Mouse (Mus musculus): Measurements from ENCODE around the gene Arsg. TPM values are rescaled to one million over a fixed set of nuclear protein-coding genes. Genes with fewer than 3 reads are reported as not detected.
A peak's percentile ranks its signal among the peaks of the same experiment; 100 is the strongest.

The Arsg gene
- polyA plus RNA-seq, 1 experiment, result 26.8 TPM

- no peak for TF ChIP-seq POLR2A (IDR thresholded peaks at IDR 0.05; ENCODE audit: extremely low read depth, insufficient read depth, low read length)
- TF ChIP-seq CTCF (IDR thresholded peaks at IDR 0.05; ENCODE audit: extremely low read depth, insufficient read depth, low read length), result no peak
- Histone ChIP-seq H3K4me1 (ENCODE audit: control insufficient read depth, insufficient read depth, low read length) (no peaks in the 10 kb centered on the region), H3K27ac (ENCODE audit: insufficient read depth, low read length) (no peak overlapping the region), H3K4me3 (ENCODE audit: insufficient read depth, low read length) (peak overlapping the region; percentile 23; the same call in 1 of the 2 replicates)
Measured at GRCm38 (mm10) chr11:109440641-109441040, 32.5 kb upstream of the Arsg start.

- no peak overlapping the region for H3K27ac ChIP-seq (ENCODE audit: insufficient read depth, low read length)
- TF ChIP-seq POLR2A (IDR thresholded peaks at IDR 0.05; ENCODE audit: extremely low read depth, insufficient read depth, low read length) (no peak), CTCF (IDR thresholded peaks at IDR 0.05; ENCODE audit: extremely low read depth, insufficient read depth, low read length) (peak; percentile 65)
- no peaks in the 10 kb centered on the region for H3K4me1 ChIP-seq (ENCODE audit: control insufficient read depth, insufficient read depth, low read length)
- H3K4me3 ChIP-seq (ENCODE audit: insufficient read depth, low read length), result no peak overlapping the region
Measured at GRCm38 (mm10) chr11:109441119-109441518, 32.1 kb upstream of the Arsg start.

DNA sequence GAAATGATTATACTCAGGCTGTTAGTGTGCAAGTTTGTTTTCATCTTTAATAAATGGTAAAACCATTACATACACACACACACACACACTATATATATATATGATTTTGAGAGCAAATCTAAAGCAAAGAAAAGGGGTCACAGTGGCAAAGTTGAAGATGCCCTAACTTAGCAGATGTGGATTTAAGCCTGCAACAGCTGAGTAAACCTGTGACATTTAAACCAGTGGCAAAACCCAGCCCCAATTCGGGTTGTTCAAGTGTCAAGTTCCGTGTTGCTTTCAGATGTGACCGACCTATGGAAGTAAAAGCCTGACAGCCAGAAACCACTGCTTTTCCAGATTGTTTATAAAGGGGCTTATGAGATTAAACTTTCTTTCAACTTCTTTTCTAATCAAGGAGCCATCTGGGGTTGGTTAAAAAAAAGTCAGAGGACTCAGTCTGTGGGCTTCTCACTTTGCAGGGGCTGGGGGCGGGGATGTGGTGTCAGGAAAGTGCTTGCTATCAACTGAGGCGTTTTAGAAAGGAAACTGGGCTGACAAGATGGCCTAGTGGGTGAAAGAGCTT is 30.9 kb upstream of the Arsg start:
- Histone ChIP-seq H3K4me3 (ENCODE audit: insufficient read depth, low read length) (no peak overlapping the region), H3K4me1 (ENCODE audit: control insufficient read depth, insufficient read depth, low read length) (no peaks in the 10 kb centered on the region), H3K27ac (ENCODE audit: insufficient read depth, low read length) (no peak overlapping the region)
- TF ChIP-seq CTCF (IDR thresholded peaks at IDR 0.05; ENCODE audit: extremely low read depth, insufficient read depth, low read length) (no peak), POLR2A (IDR thresholded peaks at IDR 0.05; ENCODE audit: extremely low read depth, insufficient read depth, low read length) (no peak)

GRCm38 (mm10) chr11:109443468-109444263 is 29.5 kb upstream of the Arsg start:
- no peak overlapping the region for H3K4me3 ChIP-seq (ENCODE audit: insufficient read depth, low read length)
- H3K27ac ChIP-seq (ENCODE audit: insufficient read depth, low read length), result no peak overlapping the region
- no peak for TF ChIP-seq POLR2A (IDR thresholded peaks at IDR 0.05; ENCODE audit: extremely low read depth, insufficient read depth, low read length)
- TF ChIP-seq CTCF (IDR thresholded peaks at IDR 0.05; ENCODE audit: extremely low read depth, insufficient read depth, low read length), result no peak
- no peaks in the 10 kb centered on the region for H3K4me1 ChIP-seq (ENCODE audit: control insufficient read depth, insufficient read depth, low read length)

DNA sequence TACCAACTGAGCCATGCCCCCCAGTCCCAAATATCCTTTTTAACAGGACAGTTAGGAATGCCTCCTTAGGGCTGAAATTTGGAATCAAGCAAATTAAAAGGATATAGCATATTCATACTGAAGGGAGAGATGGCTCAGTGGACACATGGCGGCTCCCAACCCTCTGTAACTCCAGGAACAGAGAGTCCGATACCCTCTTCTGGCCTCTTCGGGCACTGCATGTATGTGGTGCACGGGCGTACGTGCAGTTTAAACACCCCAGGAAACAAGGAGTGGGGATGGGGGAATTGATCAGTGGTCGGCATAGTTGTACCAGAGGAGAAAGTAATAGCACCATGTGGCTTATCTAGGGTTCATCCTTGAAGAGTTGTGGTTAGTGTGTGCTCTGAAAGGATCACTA is 28.6 kb upstream of the Arsg start:
- TF ChIP-seq CTCF (IDR thresholded peaks at IDR 0.05; ENCODE audit: extremely low read depth, insufficient read depth, low read length) (0 out of 2 replicates have a peak, but pooled peaks have one; percentile 10), POLR2A (IDR thresholded peaks at IDR 0.05; ENCODE audit: extremely low read depth, insufficient read depth, low read length) (no peak)

GRCm38 (mm10) chr11:109445438-109446035 is 27.6 kb upstream of the Arsg start:
- Histone ChIP-seq H3K27ac (ENCODE audit: insufficient read depth, low read length) (no peak overlapping the region), H3K4me3 (ENCODE audit: insufficient read depth, low read length) (no peak overlapping the region), H3K4me1 (ENCODE audit: control insufficient read depth, insufficient read depth, low read length) (no peaks in the 10 kb centered on the region)
- peak; percentile 78 for TF ChIP-seq CTCF (IDR thresholded peaks at IDR 0.05; ENCODE audit: extremely low read depth, insufficient read depth, low read length)
- no peak for TF ChIP-seq POLR2A (IDR thresholded peaks at IDR 0.05; ENCODE audit: extremely low read depth, insufficient read depth, low read length)

More for the DNA sequence above, 28.6 kb upstream of the Arsg start:
- no peaks in the 10 kb centered on the region for H3K4me1 ChIP-seq (ENCODE audit: control insufficient read depth, insufficient read depth, low read length)
- no peak overlapping the region for H3K4me3 ChIP-seq (ENCODE audit: insufficient read depth, low read length)
- no peak overlapping the region for H3K27ac ChIP-seq (ENCODE audit: insufficient read depth, low read length)

- TF ChIP-seq CTCF (IDR thresholded peaks at IDR 0.05; ENCODE audit: extremely low read depth, insufficient read depth, low read length) (no peak), POLR2A (IDR thresholded peaks at IDR 0.05; ENCODE audit: extremely low read depth, insufficient read depth, low read length) (no peak)
- no peaks in the 10 kb centered on the region for H3K4me1 ChIP-seq (ENCODE audit: control insufficient read depth, insufficient read depth, low read length)
- no peak overlapping the region for H3K27ac ChIP-seq (ENCODE audit: insufficient read depth, low read length)
- no peak overlapping the region for H3K4me3 ChIP-seq (ENCODE audit: insufficient read depth, low read length)
Measured at GRCm38 (mm10) chr11:109451169-109451568, 22.0 kb upstream of the Arsg start.

- no peak for TF ChIP-seq CTCF (IDR thresholded peaks at IDR 0.05; ENCODE audit: extremely low read depth, insufficient read depth, low read length)
- H3K27ac ChIP-seq (ENCODE audit: insufficient read depth, low read length), result no peak overlapping the region
- H3K4me3 ChIP-seq (ENCODE audit: insufficient read depth, low read length), result no peak overlapping the region
- H3K4me1 ChIP-seq (ENCODE audit: control insufficient read depth, insufficient read depth, low read length), result no peaks in the 10 kb centered on the region
Measured at GRCm38 (mm10) chr11:109456261-109456660, 16.9 kb upstream of the Arsg start.

DNA sequence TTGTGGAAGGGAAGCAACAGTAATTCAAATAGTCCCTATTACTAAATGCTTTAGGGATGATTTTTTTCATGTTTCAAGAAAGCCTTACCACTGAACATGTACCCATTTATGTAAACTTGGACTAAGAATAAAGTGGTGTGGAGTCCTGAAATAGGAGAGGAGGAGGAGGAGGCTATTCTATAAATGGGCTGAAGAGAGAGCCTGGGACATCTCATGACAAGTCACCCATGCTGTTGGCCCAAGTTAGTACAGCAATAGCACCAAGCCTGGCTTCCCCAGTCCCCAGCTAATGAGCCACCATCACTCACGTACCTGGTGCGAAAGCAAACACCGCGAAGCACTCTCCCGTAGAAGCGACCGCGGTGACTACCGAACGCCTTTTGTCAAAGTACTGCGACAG is 15.0 kb upstream of the Arsg start:
- no peak overlapping the region for H3K4me3 ChIP-seq (ENCODE audit: insufficient read depth, low read length)
- no peaks in the 10 kb centered on the region for H3K4me1 ChIP-seq (ENCODE audit: control insufficient read depth, insufficient read depth, low read length)
- H3K27ac ChIP-seq (ENCODE audit: insufficient read depth, low read length), result no peak overlapping the region
- no peak for TF ChIP-seq CTCF (IDR thresholded peaks at IDR 0.05; ENCODE audit: extremely low read depth, insufficient read depth, low read length)
- TF ChIP-seq POLR2A (IDR thresholded peaks at IDR 0.05; ENCODE audit: extremely low read depth, insufficient read depth, low read length), result no peak

DNA sequence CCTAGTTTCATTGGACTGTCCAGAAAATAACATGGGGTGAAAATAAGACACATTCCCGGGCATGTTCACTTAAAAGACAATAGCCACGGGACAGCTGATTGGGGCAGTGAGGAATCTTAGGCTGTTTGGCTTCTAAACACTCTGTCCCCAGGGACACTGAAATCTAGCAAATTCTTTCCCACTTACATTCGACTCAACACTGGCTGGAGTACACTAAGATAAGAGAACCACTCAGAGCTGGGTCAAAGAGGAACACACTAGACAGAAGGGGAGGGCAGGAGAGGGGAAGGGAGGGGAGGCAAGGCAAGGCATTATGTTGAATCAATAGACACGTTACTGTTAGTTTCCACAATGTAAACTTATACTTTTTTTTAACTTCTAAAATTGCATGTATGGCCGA is 12.6 kb upstream of the Arsg start:
- TF ChIP-seq CTCF (IDR thresholded peaks at IDR 0.05; ENCODE audit: extremely low read depth, insufficient read depth, low read length), result no peak
- TF ChIP-seq POLR2A (IDR thresholded peaks at IDR 0.05; ENCODE audit: extremely low read depth, insufficient read depth, low read length), result no peak
- Histone ChIP-seq H3K4me3 (ENCODE audit: insufficient read depth, low read length) (no peak overlapping the region), H3K27ac (ENCODE audit: insufficient read depth, low read length) (no peak overlapping the region), H3K4me1 (ENCODE audit: control insufficient read depth, insufficient read depth, low read length) (no peaks in the 10 kb centered on the region)
